Mouse (Mus musculus): ENCODE data around the gene Gm4969. TPM values are rescaled to one million over a fixed set of nuclear protein-coding genes. Genes with fewer than 3 reads are reported as not detected.

The Gm4969 gene
- polyA plus RNA-seq, 1 experiment from 2014 or later, result 2.0 TPM

DNA sequence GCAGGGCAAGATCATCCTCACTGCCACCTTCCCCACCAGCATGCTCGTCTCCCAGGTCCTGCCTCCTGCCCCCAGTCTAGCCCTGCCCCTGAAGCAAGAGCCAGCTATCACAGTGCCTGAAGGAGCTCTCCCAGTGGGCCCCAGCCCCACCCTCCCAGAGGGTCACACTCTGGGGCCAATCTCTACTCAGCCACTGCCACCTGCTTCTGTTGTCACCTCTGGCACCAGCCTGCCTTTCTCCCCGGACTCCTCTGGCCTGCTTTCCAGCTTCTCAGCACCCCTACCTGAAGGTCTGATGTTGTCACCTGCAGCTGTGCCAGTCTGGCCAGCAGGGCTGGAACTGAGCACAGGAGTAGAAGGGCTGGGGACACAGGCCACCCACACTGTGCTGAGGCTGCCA lies 21.0 kb downstream of the Gm4969 start:
- Histone ChIP-seq H3K27ac (no peak overlapping the region), H3K27me3 (ENCODE audit: insufficient read depth, low read length) (no peaks in the 10 kb centered on the region), H3K4me2 (ENCODE audit: low read length) (no peak overlapping the region), H3K36me3 (ENCODE audit: insufficient read depth, low read length) (no peaks in the 10 kb centered on the region), H3K9me3 (replicated peaks; ENCODE audit: low read length) (no peaks in the 10 kb centered on the region), H3K9ac (ENCODE audit: low read depth, low read length) (no peak overlapping the region), H3K4me1 (replicated peaks; ENCODE audit: insufficient read depth, low read length) (peaks cover 17% of the 10 kb centered on the region), H3K4me3 (replicated peaks; ENCODE audit: low read depth, low read length) (no peak overlapping the region)
- ATAC-seq (replicated peaks; ENCODE audit: low FRiP score, low read depth), result no peak
- no peak for DNase-seq (ENCODE audit: low spot score)
- 65% methylated on average over 2 of the region's 2 CpGs for WGBS
- no peak for TF ChIP-seq CTCF (IDR thresholded peaks at IDR 0.05; ENCODE audit: low read depth)

DNA sequence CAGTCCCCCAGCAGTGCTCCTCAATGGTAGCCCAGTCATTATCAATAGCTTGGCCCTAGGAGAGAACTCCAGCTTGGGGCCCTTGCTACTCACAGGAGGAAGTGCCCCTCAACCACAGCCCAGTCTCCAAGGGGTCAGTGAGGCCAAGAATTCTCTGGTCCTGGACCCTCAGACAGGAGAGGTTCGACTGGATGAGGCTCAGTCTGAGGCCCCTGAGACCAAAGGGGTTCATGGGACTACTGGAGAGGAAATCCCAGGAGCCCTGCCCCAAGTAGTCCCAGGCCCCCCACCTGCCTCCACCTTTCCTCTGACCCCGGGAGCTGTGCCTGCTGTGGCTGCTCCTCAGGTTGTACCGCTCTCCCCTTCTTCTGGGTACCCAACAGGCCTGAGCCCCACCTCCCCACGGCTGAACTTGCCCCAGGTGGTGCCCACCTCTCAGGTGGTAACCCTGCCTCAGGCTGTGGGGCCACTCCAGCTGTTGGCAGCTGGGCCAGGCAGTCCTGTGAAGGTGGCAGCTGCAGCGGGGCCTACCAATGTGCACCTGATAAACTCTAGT lies 21.7 kb downstream of the Gm4969 start:
- Histone ChIP-seq H3K9me3 (replicated peaks; ENCODE audit: low read length) (no peaks in the 10 kb centered on the region), H3K4me3 (replicated peaks; ENCODE audit: low read depth, low read length) (peak overlapping the region; percentile 76), H3K27me3 (ENCODE audit: insufficient read depth, low read length) (no peaks in the 10 kb centered on the region), H3K36me3 (ENCODE audit: insufficient read depth, low read length) (no peaks in the 10 kb centered on the region), H3K9ac (ENCODE audit: low read depth, low read length) (peak overlapping the region; percentile 86; the same call in 1 of the 2 replicates), H3K4me2 (ENCODE audit: low read length) (peak overlapping the region; percentile 92), H3K4me1 (replicated peaks; ENCODE audit: insufficient read depth, low read length) (peaks cover 20% of the 10 kb centered on the region), H3K27ac (0 out of 2 replicates have a peak overlapping the region, but pooled peaks have one; percentile 96)
- no peak for TF ChIP-seq CTCF (IDR thresholded peaks at IDR 0.05; ENCODE audit: low read depth)
- DNase-seq (ENCODE audit: low spot score) (no peak), ATAC-seq (replicated peaks; ENCODE audit: low FRiP score, low read depth) (no peak)
- WGBS, result 50% methylated on average over 5 of the region's 5 CpGs

DNA sequence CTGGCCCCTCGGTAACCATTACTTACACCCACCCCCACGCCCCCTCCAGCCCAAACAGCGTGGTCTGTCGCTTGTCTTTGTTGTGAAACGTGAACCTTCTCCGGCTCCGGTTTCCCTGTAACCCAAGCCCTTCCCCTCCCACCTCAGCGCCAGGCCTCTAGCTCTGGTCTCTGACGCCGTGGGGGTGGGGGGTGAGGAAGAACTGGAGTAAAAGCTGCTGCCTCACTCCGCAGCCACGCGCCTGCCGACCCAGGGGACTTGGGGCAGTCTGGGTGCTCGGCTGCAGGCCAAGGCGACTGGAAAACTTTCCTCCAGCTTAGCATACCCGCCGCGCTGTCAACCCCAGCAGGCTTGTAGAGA lies 22.4 kb downstream of the Gm4969 start:
- Histone ChIP-seq H3K9ac (ENCODE audit: low read depth, low read length) (peak overlapping the region; percentile 86), H3K27me3 (ENCODE audit: insufficient read depth, low read length) (no peaks in the 10 kb centered on the region), H3K4me3 (replicated peaks; ENCODE audit: low read depth, low read length) (peak overlapping the region; percentile 76), H3K27ac (peak overlapping the region; percentile 96), H3K9me3 (replicated peaks; ENCODE audit: low read length) (no peaks in the 10 kb centered on the region), H3K36me3 (ENCODE audit: insufficient read depth, low read length) (0 out of 2 replicates have a peak, but pooled peaks cover 3% of the 10 kb centered on the region), H3K4me2 (ENCODE audit: low read length) (peak overlapping the region; percentile 92), H3K4me1 (replicated peaks; ENCODE audit: insufficient read depth, low read length) (peaks cover 20% of the 10 kb centered on the region)
- peak; percentile 91 for DNase-seq (ENCODE audit: low spot score)
- no peak for TF ChIP-seq CTCF (IDR thresholded peaks at IDR 0.05; ENCODE audit: low read depth)
- ATAC-seq (replicated peaks; ENCODE audit: low FRiP score, low read depth), result 0 out of 2 replicates have a peak, but pooled peaks have one; percentile 4
- under 1% methylated on average over 17 of the region's 19 CpGs for whole genome bisulfite sequencing

DNA sequence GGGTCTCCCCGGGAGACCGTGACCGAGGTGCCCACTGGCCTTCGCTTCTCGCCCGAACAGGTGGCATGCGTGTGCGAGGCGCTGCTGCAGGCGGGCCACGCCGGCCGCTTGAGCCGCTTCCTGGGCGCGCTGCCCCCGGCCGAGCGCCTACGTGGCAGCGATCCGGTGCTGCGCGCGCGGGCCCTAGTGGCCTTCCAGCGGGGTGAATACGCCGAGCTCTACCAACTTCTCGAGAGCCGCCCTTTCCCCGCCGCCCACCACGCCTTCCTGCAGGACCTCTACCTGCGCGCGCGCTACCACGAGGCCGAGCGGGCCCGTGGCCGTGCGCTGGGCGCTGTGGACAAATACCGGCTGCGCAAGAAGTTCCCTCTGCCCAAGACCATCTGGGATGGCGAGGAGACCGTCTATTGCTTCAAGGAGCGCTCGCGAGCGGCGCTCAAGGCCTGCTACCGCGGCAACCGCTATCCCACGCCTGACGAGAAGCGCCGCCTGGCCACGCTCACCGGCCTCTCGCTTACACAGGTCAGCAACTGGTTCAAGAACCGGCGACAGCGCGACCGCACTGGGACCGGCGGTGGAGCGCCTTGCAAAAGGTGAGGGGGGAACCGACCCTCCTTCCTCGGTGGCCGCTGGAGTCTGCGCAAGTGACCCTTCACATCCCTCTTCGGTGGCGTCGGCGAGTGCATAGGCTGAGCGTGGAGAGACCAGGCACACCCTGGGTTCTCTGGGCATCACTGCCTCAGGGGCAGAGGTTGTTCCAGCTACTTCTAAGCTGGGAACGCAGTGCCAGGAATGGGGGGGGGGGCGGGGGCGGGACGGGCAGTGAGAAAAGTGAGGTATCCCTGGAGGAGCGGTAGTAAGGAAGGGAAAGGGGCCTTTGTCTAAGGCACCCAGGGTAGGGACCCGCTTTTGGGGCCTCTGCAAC lies 23.1 kb downstream of the Gm4969 start:
- under 1% methylated on average over 78 of the region's 87 CpGs for WGBS
- ATAC-seq (replicated peaks; ENCODE audit: low FRiP score, low read depth) (no peak), DNase-seq (ENCODE audit: low spot score) (peak; percentile 65)
- H3K4me1 ChIP-seq (replicated peaks; ENCODE audit: insufficient read depth, low read length), result peaks cover 20% of the 10 kb centered on the region
- peak overlapping the region; percentile 92 for H3K4me2 ChIP-seq (ENCODE audit: low read length)
- H3K27ac ChIP-seq, result peak overlapping the region; percentile 96
- H3K27me3 ChIP-seq (ENCODE audit: insufficient read depth, low read length), result no peaks in the 10 kb centered on the region
- H3K36me3 ChIP-seq (ENCODE audit: insufficient read depth, low read length), result 0 out of 2 replicates have a peak, but pooled peaks cover 4% of the 10 kb centered on the region
- H3K4me3 ChIP-seq (replicated peaks; ENCODE audit: low read depth, low read length), result peak overlapping the region; percentile 76
- H3K9me3 ChIP-seq (replicated peaks; ENCODE audit: low read length), result no peaks in the 10 kb centered on the region
- peak overlapping the region; percentile 86 for H3K9ac ChIP-seq (ENCODE audit: low read depth, low read length)
- TF ChIP-seq CTCF (IDR thresholded peaks at IDR 0.05; ENCODE audit: low read depth), result no peak

DNA sequence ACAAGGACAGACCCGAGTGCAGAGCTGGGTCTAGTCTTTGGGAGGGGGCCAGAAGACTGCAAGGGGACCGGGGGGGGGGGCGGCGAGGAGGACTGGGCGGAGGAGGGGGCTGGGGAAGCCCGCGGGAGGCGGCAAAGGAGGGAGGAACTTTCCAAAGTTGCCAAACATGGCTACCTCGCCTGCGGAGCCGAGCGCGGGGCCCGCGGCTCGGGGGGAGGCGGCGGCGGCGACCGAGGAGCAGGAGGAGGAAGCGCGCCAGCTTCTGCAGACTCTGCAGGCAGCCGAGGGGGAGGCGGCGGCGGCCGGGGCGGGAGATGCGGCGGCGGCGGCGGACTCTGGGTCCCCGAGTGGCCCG lies 23.7 kb downstream of the Gm4969 start, which contains the start of gene Six5:
Gene Six5, plus strand, starts transcription at position 124 of the 355 bp plus-strand sequence.
- peak within 1 kb of the TSS; percentile 96 for H3K27ac ChIP-seq
- H3K4me2 ChIP-seq (ENCODE audit: low read length), result peak within 1 kb of the TSS; percentile 92
- no peaks in the 10 kb centered on the region for H3K9me3 ChIP-seq (replicated peaks; ENCODE audit: low read length)
- TF ChIP-seq CTCF (IDR thresholded peaks at IDR 0.05; ENCODE audit: low read depth), result no peak
- H3K9ac ChIP-seq (ENCODE audit: low read depth, low read length), result peak within 1 kb of the TSS; percentile 86
- H3K36me3 ChIP-seq (ENCODE audit: insufficient read depth, low read length), result 0 out of 2 replicates have a peak, but pooled peaks cover 4% of the 10 kb centered on the region
- peaks cover 20% of the 10 kb centered on the region for H3K4me1 ChIP-seq (replicated peaks; ENCODE audit: insufficient read depth, low read length)
- peak within 1 kb of the TSS; percentile 76 for H3K4me3 ChIP-seq (replicated peaks; ENCODE audit: low read depth, low read length)
- H3K27me3 ChIP-seq (ENCODE audit: insufficient read depth, low read length), result no peaks in the 10 kb centered on the region
- DNase-seq (ENCODE audit: low spot score) (no peak), ATAC-seq (replicated peaks; ENCODE audit: low FRiP score, low read depth) (no peak)
- 0% methylated on average over 29 of the region's 36 CpGs for WGBS
